Mouse (Mus musculus): ENCODE data around the gene Rev1. TPM values are rescaled to one million over a fixed set of nuclear protein-coding genes. Genes with fewer than 3 reads are reported as not detected.

Rev1 gene
- 1.4 and 1.5 TPM in 2 replicates for polyA plus RNA-seq (2012; rRNA removed)

GRCm38 (mm10) chr1:38129501-38130267 lies at the start of gene Rev1:
Gene Rev1 (minus strand): TSS chr1:38129801.
- H3K36me3 ChIP-seq (ENCODE audit: control insufficient read depth, insufficient read depth, low read length) = no peaks in the 10 kb centered on the region
- H3K27ac ChIP-seq (ENCODE audit: insufficient read depth, low read depth, low read length) = peak within 1 kb of the TSS; percentile 38
- no peaks in the 10 kb centered on the region for H3K27me3 ChIP-seq (ENCODE audit: control insufficient read depth, insufficient read depth, low read length)
- peaks cover 3% of the 10 kb centered on the region; the same call in 1 of the 2 replicates for H3K4me1 ChIP-seq (ENCODE audit: control insufficient read depth, insufficient read depth, insufficient read length, low read length)
- WGBS = 1% methylated on average over 113 of the region's 122 CpGs
- TF ChIP-seq CTCF (IDR thresholded peaks at IDR 0.05; ENCODE audit: extremely low read depth, insufficient read length, insufficient replicate concordance, low read depth, low read length) (peak; percentile 79), POLR2A (IDR thresholded peaks at IDR 0.05; ENCODE audit: low read depth, low read length) (no peak; the same call in 1 of the 2 replicates)
- H3K4me3 ChIP-seq (ENCODE audit: low read depth, low read length) = peak within 1 kb of the TSS; percentile 84

- H3K36me3 ChIP-seq (ENCODE audit: control insufficient read depth, insufficient read depth, low read length) = no peaks in the 10 kb centered on the region
- 70% methylated on average over 8 of the region's 8 CpGs for WGBS
- H3K27ac ChIP-seq (ENCODE audit: insufficient read depth, low read depth, low read length) = no peak overlapping the region
- no peaks in the 10 kb centered on the region for H3K4me1 ChIP-seq (ENCODE audit: control insufficient read depth, insufficient read depth, insufficient read length, low read length)
- no peak for TF ChIP-seq POLR2A (IDR thresholded peaks at IDR 0.05; ENCODE audit: low read depth, low read length)
- TF ChIP-seq CTCF (IDR thresholded peaks at IDR 0.05; ENCODE audit: extremely low read depth, insufficient read length, insufficient replicate concordance, low read depth, low read length) = no peak
- no peaks in the 10 kb centered on the region for H3K27me3 ChIP-seq (ENCODE audit: control insufficient read depth, insufficient read depth, low read length)
- no peak overlapping the region for H3K4me3 ChIP-seq (ENCODE audit: low read depth, low read length)
Observed at GRCm38 (mm10) chr1:38178929-38179328, 49.3 kb upstream of the Rev1 start.

- TF ChIP-seq CTCF (IDR thresholded peaks at IDR 0.05; ENCODE audit: extremely low read depth, insufficient read length, insufficient replicate concordance, low read depth, low read length) (no peak), POLR2A (IDR thresholded peaks at IDR 0.05; ENCODE audit: low read depth, low read length) (no peak)
- Histone ChIP-seq H3K27ac (ENCODE audit: insufficient read depth, low read depth, low read length) (no peak overlapping the region), H3K4me3 (ENCODE audit: low read depth, low read length) (no peak overlapping the region), H3K4me1 (ENCODE audit: control insufficient read depth, insufficient read depth, insufficient read length, low read length) (no peaks in the 10 kb centered on the region), H3K27me3 (ENCODE audit: control insufficient read depth, insufficient read depth, low read length) (no peaks in the 10 kb centered on the region), H3K36me3 (ENCODE audit: control insufficient read depth, insufficient read depth, low read length) (no peaks in the 10 kb centered on the region)
- WGBS = 73% methylated on average over 7 of the region's 7 CpGs
Observed at GRCm38 (mm10) chr1:38176077-38176476, 46.5 kb upstream of the Rev1 start.

GRCm38 (mm10) chr1:38171874-38172273 lies 42.3 kb upstream of the Rev1 start:
- H3K4me3 ChIP-seq (ENCODE audit: low read depth, low read length) = no peak overlapping the region
- no peaks in the 10 kb centered on the region for H3K27me3 ChIP-seq (ENCODE audit: control insufficient read depth, insufficient read depth, low read length)
- H3K4me1 ChIP-seq (ENCODE audit: control insufficient read depth, insufficient read depth, insufficient read length, low read length) = no peaks in the 10 kb centered on the region
- no peak for TF ChIP-seq POLR2A (IDR thresholded peaks at IDR 0.05; ENCODE audit: low read depth, low read length)
- H3K36me3 ChIP-seq (ENCODE audit: control insufficient read depth, insufficient read depth, low read length) = no peaks in the 10 kb centered on the region
- no peak overlapping the region for H3K27ac ChIP-seq (ENCODE audit: insufficient read depth, low read depth, low read length)
- 86% methylated on average over 4 of the region's 4 CpGs for WGBS

- H3K4me3 ChIP-seq (ENCODE audit: low read depth, low read length) = no peak overlapping the region
- H3K4me1 ChIP-seq (ENCODE audit: control insufficient read depth, insufficient read depth, insufficient read length, low read length) = no peaks in the 10 kb centered on the region
- H3K27me3 ChIP-seq (ENCODE audit: control insufficient read depth, insufficient read depth, low read length) = no peaks in the 10 kb centered on the region
- H3K27ac ChIP-seq (ENCODE audit: insufficient read depth, low read depth, low read length) = no peak overlapping the region
- TF ChIP-seq POLR2A (IDR thresholded peaks at IDR 0.05; ENCODE audit: low read depth, low read length) = no peak
- no peak for TF ChIP-seq CTCF (IDR thresholded peaks at IDR 0.05; ENCODE audit: extremely low read depth, insufficient read length, insufficient replicate concordance, low read depth, low read length)
- H3K36me3 ChIP-seq (ENCODE audit: control insufficient read depth, insufficient read depth, low read length) = no peaks in the 10 kb centered on the region
- whole genome bisulfite sequencing = 60% methylated on average over 2 of the region's 2 CpGs
Observed at GRCm38 (mm10) chr1:38165696-38166095, 36.1 kb upstream of the Rev1 start.

GRCm38 (mm10) chr1:38150086-38150485 lies 20.5 kb upstream of the Rev1 start:
- Histone ChIP-seq H3K4me1 (ENCODE audit: control insufficient read depth, insufficient read depth, insufficient read length, low read length) (peaks cover 2% of the 10 kb centered on the region; the same call in 1 of the 2 replicates), H3K4me3 (ENCODE audit: low read depth, low read length) (no peak overlapping the region), H3K27ac (ENCODE audit: insufficient read depth, low read depth, low read length) (no peak overlapping the region), H3K27me3 (ENCODE audit: control insufficient read depth, insufficient read depth, low read length) (no peaks in the 10 kb centered on the region), H3K36me3 (ENCODE audit: control insufficient read depth, insufficient read depth, low read length) (no peaks in the 10 kb centered on the region)
- 85% methylated on average over 5 of the region's 5 CpGs for WGBS
- no peak for TF ChIP-seq POLR2A (IDR thresholded peaks at IDR 0.05; ENCODE audit: low read depth, low read length)
- no peak for TF ChIP-seq CTCF (IDR thresholded peaks at IDR 0.05; ENCODE audit: extremely low read depth, insufficient read length, insufficient replicate concordance, low read depth, low read length)

- H3K4me3 ChIP-seq (ENCODE audit: low read depth, low read length) = no peak overlapping the region
- peaks cover 2% of the 10 kb centered on the region; the same call in 1 of the 2 replicates for H3K4me1 ChIP-seq (ENCODE audit: control insufficient read depth, insufficient read depth, insufficient read length, low read length)
- H3K36me3 ChIP-seq (ENCODE audit: control insufficient read depth, insufficient read depth, low read length) = no peaks in the 10 kb centered on the region
- 28% methylated on average over 4 of the region's 4 CpGs for WGBS
- H3K27me3 ChIP-seq (ENCODE audit: control insufficient read depth, insufficient read depth, low read length) = no peaks in the 10 kb centered on the region
- TF ChIP-seq POLR2A (IDR thresholded peaks at IDR 0.05; ENCODE audit: low read depth, low read length) (no peak), CTCF (IDR thresholded peaks at IDR 0.05; ENCODE audit: extremely low read depth, insufficient read length, insufficient replicate concordance, low read depth, low read length) (no peak)
- no peak overlapping the region for H3K27ac ChIP-seq (ENCODE audit: insufficient read depth, low read depth, low read length)
Observed at GRCm38 (mm10) chr1:38146008-38146407, 16.4 kb upstream of the Rev1 start.
